Mouse (Mus musculus) small intestine, adult 2 months (tissue): ENCODE data around the gene Hist1h2bb. TPM values are rescaled to one million over a fixed set of nuclear protein-coding genes. Genes with fewer than 3 reads are reported as not detected.

Source experiments
- H3K27ac ChIP-seq: fragments of 200-500 bp; 2 replicates; pipeline ENCODE4 v1.5.1; 2012; ENCODE audit warnings: low read depth, low read length, control low read depth, inconsistent platforms; ENCODE audit not compliant: insufficient read depth
- H3K27me3 ChIP-seq: fragments of 200-500 bp; 2 replicates; pipeline ENCODE4 v1.6.1; 2012; ENCODE audit warnings: mild to moderate bottlenecking, moderate library complexity, low read length, inconsistent platforms; ENCODE audit not compliant: control insufficient read depth, insufficient read depth
- H3K36me3 ChIP-seq: fragments of 200-500 bp; 2 replicates; pipeline ENCODE4 v1.6.1; 2012; ENCODE audit warnings: mild to moderate bottlenecking, low read length, control low read depth, inconsistent platforms; ENCODE audit not compliant: control insufficient read depth, insufficient read depth
- H3K4me1 ChIP-seq: fragments of 200-500 bp; 2 replicates; pipeline ENCODE4 v1.6.1; 2012; ENCODE audit warnings: low read length, inconsistent platforms, mixed read lengths; ENCODE audit not compliant: control insufficient read depth, insufficient read depth, insufficient read length
- H3K4me3 ChIP-seq: fragments of 200-500 bp; 2 replicates; pipeline ENCODE4 v1.5.1; 2012; ENCODE audit warnings: low read depth, mild to moderate bottlenecking, control low read depth, inconsistent platforms, low read length, moderate library complexity
- CTCF ChIP-seq: fragments of 200-500 bp; IDR thresholded peaks from 2 replicates; pipeline ENCODE4 v1.5.1; 2012; ENCODE audit warnings: low read depth, mild to moderate bottlenecking, control low read depth, inconsistent platforms, low read length, moderate library complexity, mixed read lengths; ENCODE audit not compliant: insufficient replicate concordance, insufficient read length; ENCODE audit errors: extremely low read depth
- POLR2A ChIP-seq: fragments of 200-500 bp; IDR thresholded peaks from 2 replicates; pipeline ENCODE4 v1.6.1; 2012; ENCODE audit warnings: low read depth, mild to moderate bottlenecking, control low read depth, inconsistent platforms, low read length, moderate library complexity
- WGBS: fragments of 180-500 bp; shearing (Covaris S2); methylation state at CpG from one replicate; pipeline ENCODE4 v1.1.7; 2018; 5-methylcytosine and 5-hydroxymethylcytosine counted together
- polyA plus RNA-seq: library from polyadenylated mRNA; depleted of rRNA; stranded (reverse); fragments of >200 nt; gene quantifications from 2 replicates; pipeline ENCODE4 v1.2.3, GENCODE M21; 2012

Hist1h2bb gene
- polyA plus RNA-seq, 1 experiment: 17.8 TPM

- WGBS: 90% methylated on average over 7 of the region's 7 CpGs
These were observed 40.7 kb upstream of the Hist1h2bb start for GRCm38 (mm10) chr13:23705751-23706356.

GRCm38 (mm10) chr13:23706771-23707170, 39.8 kb upstream of the Hist1h2bb start:
- H3K36me3 ChIP-seq: no peaks in the 10 kb centered on the region
- no peak for TF ChIP-seq POLR2A
- no peak for TF ChIP-seq CTCF
- H3K4me3 ChIP-seq: no peak overlapping the region
- no peak overlapping the region for H3K27ac ChIP-seq
- 91% methylated on average over 12 of the region's 12 CpGs for WGBS
- peaks cover 2% of the 10 kb centered on the region; the same call in 1 of the 2 replicates for H3K4me1 ChIP-seq
- no peaks in the 10 kb centered on the region for H3K27me3 ChIP-seq

More at GRCm38 (mm10) chr13:23705751-23706356, 40.7 kb upstream of the Hist1h2bb start:
- no peak for TF ChIP-seq CTCF
- TF ChIP-seq POLR2A: no peak
- Histone ChIP-seq H3K27me3 (no peaks in the 10 kb centered on the region), H3K4me1 (peaks cover 2% of the 10 kb centered on the region; the same call in 1 of the 2 replicates), H3K4me3 (no peak overlapping the region), H3K36me3 (no peaks in the 10 kb centered on the region), H3K27ac (no peak overlapping the region)

- 93% methylated on average over 4 of the region's 4 CpGs for WGBS
- no peak for TF ChIP-seq CTCF
- TF ChIP-seq POLR2A: no peak
- H3K27ac ChIP-seq: no peak overlapping the region
- no peaks in the 10 kb centered on the region for H3K27me3 ChIP-seq
- no peaks in the 10 kb centered on the region for H3K36me3 ChIP-seq
- H3K4me1 ChIP-seq: no peaks in the 10 kb centered on the region; the same call in 1 of the 2 replicates
- no peak overlapping the region for H3K4me3 ChIP-seq
These were observed 38.5 kb upstream of the Hist1h2bb start for GRCm38 (mm10) chr13:23708041-23708440.

- Histone ChIP-seq H3K27me3 (no peaks in the 10 kb centered on the region), H3K36me3 (no peaks in the 10 kb centered on the region), H3K4me1 (no peaks in the 10 kb centered on the region; the same call in 1 of the 2 replicates), H3K4me3 (no peak overlapping the region), H3K27ac (no peak overlapping the region)
- TF ChIP-seq POLR2A: no peak
- no peak for TF ChIP-seq CTCF
- 57% methylated on average over 4 of the region's 4 CpGs for WGBS
These were observed 37.9 kb upstream of the Hist1h2bb start for GRCm38 (mm10) chr13:23708654-23709053.

GRCm38 (mm10) chr13:23709714-23710373, 36.7 kb upstream of the Hist1h2bb start:
- TF ChIP-seq CTCF (no peak), POLR2A (no peak)
- WGBS: 18% methylated on average over 15 of the region's 15 CpGs
- no peaks in the 10 kb centered on the region for H3K36me3 ChIP-seq
- no peaks in the 10 kb centered on the region for H3K27me3 ChIP-seq
- no peaks in the 10 kb centered on the region; the same call in 1 of the 2 replicates for H3K4me1 ChIP-seq
- H3K27ac ChIP-seq: peak overlapping the region; percentile 61
- peak overlapping the region; percentile 73 for H3K4me3 ChIP-seq

GRCm38 (mm10) chr13:23710374-23711089, 36.0 kb upstream of the Hist1h2bb start, which contains the start of gene Hfe:
Gene Hfe, minus strand, starts transcription at chr13:23710854.
- WGBS: 2% methylated on average over 17 of the region's 17 CpGs

More at GRCm38 (mm10) chr13:23710374-23711089, 36.0 kb upstream of the Hist1h2bb start, which contains the start of gene Hfe:
- no peaks in the 10 kb centered on the region; the same call in 1 of the 2 replicates for H3K4me1 ChIP-seq
- peak within 1 kb of the TSS; percentile 61 for H3K27ac ChIP-seq
- TF ChIP-seq CTCF (no peak), POLR2A (0 out of 2 replicates have a peak, but pooled peaks have one; percentile 42)
- H3K27me3 ChIP-seq: no peaks in the 10 kb centered on the region
- peak within 1 kb of the TSS; percentile 73 for H3K4me3 ChIP-seq
- no peaks in the 10 kb centered on the region for H3K36me3 ChIP-seq
